Mouse (Mus musculus) liver, embryonic 11.5 days (tissue): ENCODE results near the gene Sidt1. TPM values are rescaled to one million over a fixed set of nuclear protein-coding genes. Genes with fewer than 3 reads are reported as not detected.

Experiments used
- ATAC-seq: fragments of 200-750 bp; cut with Nextera tagmentation; replicated peaks from 2 replicates; pipeline ENCODE4 v1.8.0; 2017; ENCODE audit warnings: moderate number of reproducible peaks, mild to moderate bottlenecking, moderate TSS enrichment, moderate library complexity; ENCODE audit not compliant: low FRiP score
- DNase-seq: peaks from one replicate; pipeline ENCODE4 v3.0.0-alpha.2; 2017; ENCODE audit warnings: low spot score
- H3K27ac ChIP-seq: fragments of 300-500 bp; sonication (generic); 2 replicates; pipeline ENCODE4 v1.5.1; 2014; ENCODE audit warnings: mild to moderate bottlenecking, low read depth, low read length, control low read depth
- H3K27me3 ChIP-seq: fragments of 300-500 bp; sonication (generic); replicated peaks from 2 replicates; pipeline ENCODE4 v1.6.1; 2014; ENCODE audit warnings: low read length, mixed read lengths; ENCODE audit not compliant: control insufficient read depth, insufficient read depth
- H3K36me3 ChIP-seq: fragments of 300-500 bp; sonication (generic); 2 replicates; pipeline ENCODE4 v1.6.1; 2014; ENCODE audit warnings: mild to moderate bottlenecking, low read length, moderate library complexity, mixed read lengths; ENCODE audit not compliant: control insufficient read depth, insufficient read depth
- H3K4me1 ChIP-seq: fragments of 300-500 bp; sonication (generic); replicated peaks from 2 replicates; pipeline ENCODE4 v1.6.1; 2014; ENCODE audit warnings: low read length, mixed read lengths; ENCODE audit not compliant: control insufficient read depth, insufficient read depth
- H3K4me2 ChIP-seq: fragments of 300-500 bp; sonication (generic); 2 replicates; pipeline ENCODE4 v1.6.1; 2014; ENCODE audit warnings: mild to moderate bottlenecking, control low read depth, moderate library complexity
- H3K4me3 ChIP-seq: fragments of 300-500 bp; sonication (generic); 2 replicates; pipeline ENCODE4 v1.5.1; 2014; ENCODE audit warnings: low read depth, low read length, control low read depth
- H3K9ac ChIP-seq: fragments of 300-500 bp; sonication (generic); 2 replicates; pipeline ENCODE4 v1.6.1; 2014; ENCODE audit warnings: low read depth, low read length, control low read depth
- H3K9me3 ChIP-seq: fragments of 300-500 bp; sonication (generic); 2 replicates; pipeline ENCODE4 v1.6.1; 2016; ENCODE audit warnings: low read length, inconsistent platforms, mixed read lengths; ENCODE audit not compliant: control insufficient read depth
- WGBS: fragments of 180-500 bp; shearing (Covaris S2); extraction: QIAGEN DNeasy Blood & Tissue Kit; methylation state at CpG from one replicate; pipeline ENCODE4 v1.1.7; 2014; 5-methylcytosine and 5-hydroxymethylcytosine counted together
- polyA plus RNA-seq: library from polyadenylated mRNA; unstranded; fragments of >200 nt; fragmentation: Nextera tagmentation; extraction: Ambion mirVana; gene quantifications from 2 replicates; pipeline ENCODE4 v1.2.1, GENCODE M21; 2014

Sidt1 gene
- not detected in 2 replicates for polyA plus RNA-seq

GRCm38 (mm10) chr16:44332861-44333284, at the start of gene Sidt1:
TSS of gene Sidt1 (minus strand) at chr16:44333196.
- Histone ChIP-seq H3K9ac (peak within 1 kb of the TSS; percentile 25), H3K9me3 (peaks cover 3% of the 10 kb centered on the region; the same call in 1 of the 2 replicates)
- ATAC-seq = no peak

GRCm38 (mm10) chr16:44381578-44381977, 48.6 kb upstream of the Sidt1 start:
- DNase-seq (no peak), ATAC-seq (no peak)
- Histone ChIP-seq H3K9ac (no peak overlapping the region), H3K4me1 (no peaks in the 10 kb centered on the region), H3K4me3 (no peak overlapping the region), H3K27ac (no peak overlapping the region), H3K4me2 (no peak overlapping the region), H3K36me3 (peaks cover 7% of the 10 kb centered on the region; the same call in 1 of the 2 replicates), H3K27me3 (no peaks in the 10 kb centered on the region), H3K9me3 (no peaks in the 10 kb centered on the region)
- WGBS = 48% methylated on average over 5 of the region's 5 CpGs

More at GRCm38 (mm10) chr16:44332861-44333284, at the start of gene Sidt1:
- Histone ChIP-seq H3K4me3 (peak within 1 kb of the TSS; percentile 61), H3K4me1 (no peaks in the 10 kb centered on the region), H3K27ac (no peak within 1 kb of the TSS), H3K4me2 (peak within 1 kb of the TSS; percentile 98), H3K36me3 (no peaks in the 10 kb centered on the region), H3K27me3 (peaks cover 28% of the 10 kb centered on the region)
- peak; percentile 35 for DNase-seq
- 10% methylated on average over 15 of the region's 15 CpGs for WGBS

GRCm38 (mm10) chr16:44380006-44380405, 47.0 kb upstream of the Sidt1 start:
- no peak for DNase-seq
- Histone ChIP-seq H3K27me3 (no peaks in the 10 kb centered on the region), H3K9ac (no peak overlapping the region), H3K4me2 (no peak overlapping the region), H3K27ac (no peak overlapping the region), H3K36me3 (peaks cover 7% of the 10 kb centered on the region; the same call in 1 of the 2 replicates), H3K4me3 (no peak overlapping the region), H3K9me3 (no peaks in the 10 kb centered on the region), H3K4me1 (no peaks in the 10 kb centered on the region)
- ATAC-seq = no peak
- WGBS = 79% methylated on average over 4 of the region's 4 CpGs

GRCm38 (mm10) chr16:44375459-44375858, 42.5 kb upstream of the Sidt1 start:
- H3K4me1 ChIP-seq = no peaks in the 10 kb centered on the region
- H3K9ac ChIP-seq = no peak overlapping the region
- H3K27ac ChIP-seq = no peak overlapping the region
- DNase-seq (no peak), ATAC-seq (no peak)
- no peaks in the 10 kb centered on the region for H3K9me3 ChIP-seq
- H3K4me2 ChIP-seq = no peak overlapping the region
- H3K4me3 ChIP-seq = no peak overlapping the region
- 77% methylated on average over 4 of the region's 4 CpGs for WGBS
- no peaks in the 10 kb centered on the region for H3K27me3 ChIP-seq
- H3K36me3 ChIP-seq = peaks cover 9% of the 10 kb centered on the region; the same call in 1 of the 2 replicates

GRCm38 (mm10) chr16:44365522-44365921, 32.5 kb upstream of the Sidt1 start:
- Histone ChIP-seq H3K9ac (no peak overlapping the region), H3K27me3 (no peaks in the 10 kb centered on the region), H3K4me1 (no peaks in the 10 kb centered on the region), H3K9me3 (no peaks in the 10 kb centered on the region), H3K4me3 (no peak overlapping the region), H3K27ac (no peak overlapping the region), H3K4me2 (no peak overlapping the region), H3K36me3 (peaks cover 7% of the 10 kb centered on the region; the same call in 1 of the 2 replicates)
- 74% methylated on average over 7 of the region's 7 CpGs for WGBS
- ATAC-seq = peak; percentile 47; the same call in 1 of the 2 replicates
- no peak for DNase-seq

GRCm38 (mm10) chr16:44361921-44362890, 29.2 kb upstream of the Sidt1 start:
- no peaks in the 10 kb centered on the region for H3K27me3 ChIP-seq
- WGBS = 86% methylated on average over 10 of the region's 10 CpGs
- H3K4me2 ChIP-seq = no peak overlapping the region
- no peaks in the 10 kb centered on the region; the same call in 1 of the 2 replicates for H3K4me1 ChIP-seq
- no peak overlapping the region for H3K9ac ChIP-seq
- ATAC-seq (no peak), DNase-seq (no peak)
- H3K4me3 ChIP-seq = no peak overlapping the region
- peaks cover 9% of the 10 kb centered on the region; the same call in 1 of the 2 replicates for H3K36me3 ChIP-seq
- no peak overlapping the region for H3K27ac ChIP-seq
- H3K9me3 ChIP-seq = no peaks in the 10 kb centered on the region

- DNase-seq (no peak), ATAC-seq (peak; percentile 98)
- Histone ChIP-seq H3K4me3 (no peak overlapping the region), H3K9ac (no peak overlapping the region), H3K27ac (no peak overlapping the region), H3K36me3 (peaks cover 9% of the 10 kb centered on the region; the same call in 1 of the 2 replicates), H3K4me1 (no peaks in the 10 kb centered on the region; the same call in 1 of the 2 replicates), H3K9me3 (no peaks in the 10 kb centered on the region), H3K27me3 (no peaks in the 10 kb centered on the region), H3K4me2 (no peak overlapping the region)
- 61% methylated on average over 4 of the region's 4 CpGs for WGBS
Observed at GRCm38 (mm10) chr16:44357571-44358268, 24.7 kb upstream of the Sidt1 start.

GRCm38 (mm10) chr16:44356291-44356690, 23.3 kb upstream of the Sidt1 start:
- H3K27ac ChIP-seq = no peak overlapping the region
- no peak overlapping the region for H3K9ac ChIP-seq
- ATAC-seq (no peak), DNase-seq (no peak)
- WGBS = 46% methylated on average over 7 of the region's 7 CpGs
- no peaks in the 10 kb centered on the region for H3K27me3 ChIP-seq
- H3K4me3 ChIP-seq = no peak overlapping the region
- H3K4me2 ChIP-seq = no peak overlapping the region
- H3K36me3 ChIP-seq = peaks cover 3% of the 10 kb centered on the region; the same call in 1 of the 2 replicates
- H3K9me3 ChIP-seq = no peaks in the 10 kb centered on the region
- no peaks in the 10 kb centered on the region; the same call in 1 of the 2 replicates for H3K4me1 ChIP-seq
